Mouse (Mus musculus) adrenal gland, postnatal 14 days (tissue): ENCODE results near the gene Dapk3. TPM values are rescaled to one million over a fixed set of nuclear protein-coding genes. Genes with fewer than 3 reads are reported as not detected.

Experiments used
- DNase-seq: peaks from one replicate; pipeline ENCODE4 v3.0.0; 2021; ENCODE audit warnings: mixed read lengths
- total RNA-seq: library from RNA; stranded (reverse); gene quantifications from 2 replicates; pipeline ENCODE4 v1.2.3, GENCODE M21; 2021

Dapk3 gene
- total RNA-seq, 1 experiment from 2014 or later: 58.3 TPM

GRCm38 (mm10) chr10:81240876-81241275 lies 58.1 kb downstream of the Dapk3 start:
- DNase-seq: peak; percentile 81

- no peak for DNase-seq
Observed at GRCm38 (mm10) chr10:81242021-81242420, 59.2 kb downstream of the Dapk3 start.

Other genes starting within 250 kb of the Dapk3 start
- 5.9 and 6.2 TPM in 2 replicates for gene Gng7, start 168.1 kb upstream of the Dapk3 start, total RNA-seq
- gene Diras1, start 157.3 kb upstream of the Dapk3 start, total RNA-seq: 2.1 and 2.3 TPM in 2 replicates
- gene Slc39a3, start 145.6 kb upstream of the Dapk3 start, total RNA-seq: 30.3 and 30.5 TPM in 2 replicates
- gene Sgta, start 122.8 kb upstream of the Dapk3 start, total RNA-seq: 212 and 215 TPM in 2 replicates
- gene Thop1, start 113.0 kb upstream of the Dapk3 start, total RNA-seq: 56.0 and 60.6 TPM in 2 replicates
- 2.5 and 26.5 TPM in 2 replicates for gene Creb3l3, start 84.1 kb upstream of the Dapk3 start, total RNA-seq
- 161 and 163 TPM in 2 replicates for gene Map2k2, start 77.1 kb upstream of the Dapk3 start, total RNA-seq
- gene Zbtb7a, start 47.8 kb upstream of the Dapk3 start, total RNA-seq: 66.9 and 73.8 TPM in 2 replicates
- 27.3 and 28.3 TPM in 2 replicates for gene Pias4, start 15.1 kb upstream of the Dapk3 start, total RNA-seq
- gene Eef2, start 6.4 kb upstream of the Dapk3 start, total RNA-seq: 1,390 and 1,511 TPM in 2 replicates
- not detected in 2 replicates for gene 4930442H23Rik, start 844 bp downstream of the Dapk3 start, total RNA-seq
- gene Nmrk2, start 19.0 kb downstream of the Dapk3 start, total RNA-seq: not detected in 2 replicates
- gene Atcay, start 47.8 kb downstream of the Dapk3 start, total RNA-seq: 2.1 and 3.5 TPM in 2 replicates
- gene Zfr2, start 50.1 kb downstream of the Dapk3 start, total RNA-seq: 11.0 and 12.5 TPM in 2 replicates
- gene Matk, start 69.9 kb downstream of the Dapk3 start, total RNA-seq: 2.1 and 2.9 TPM in 2 replicates
- gene Mrpl54, start 83.9 kb downstream of the Dapk3 start, total RNA-seq: 108 and 113 TPM in 2 replicates
- 95.0 and 100 TPM in 2 replicates for gene Apba3, start 84.0 kb downstream of the Dapk3 start, total RNA-seq
- gene Tjp3, start 108.6 kb downstream of the Dapk3 start, total RNA-seq: 0.90 and 1.6 TPM in 2 replicates
- 38.7 and 46.9 TPM in 2 replicates for gene Pip5k1c, start 110.0 kb downstream of the Dapk3 start, total RNA-seq
- gene Cactin, start 138.1 kb downstream of the Dapk3 start, total RNA-seq: 33.1 and 40.7 TPM in 2 replicates
- 38.6 and 47.0 TPM in 2 replicates for gene Tbxa2r, start 145.7 kb downstream of the Dapk3 start, total RNA-seq
- gene Gipc3, start 160.3 kb downstream of the Dapk3 start, total RNA-seq: 4.6 and 5.1 TPM in 2 replicates
- 83.0 and 90.1 TPM in 2 replicates for gene Hmg20b, start 167.5 kb downstream of the Dapk3 start, total RNA-seq
- gene Mfsd12, start 174.5 kb downstream of the Dapk3 start, total RNA-seq: 15.2 and 16.3 TPM in 2 replicates
- gene 4930404N11Rik, start 182.8 kb downstream of the Dapk3 start, total RNA-seq: 2.0 and 2.1 TPM in 2 replicates
- gene Fzr1, start 195.5 kb downstream of the Dapk3 start, total RNA-seq: 40.5 and 43.3 TPM in 2 replicates
- gene Dohh, start 201.4 kb downstream of the Dapk3 start, total RNA-seq: 52.6 and 55.6 TPM in 2 replicates
- 0.48 and 1.6 TPM in 2 replicates for gene Gm48551, start 201.5 kb downstream of the Dapk3 start, total RNA-seq
- gene Gm48552, start 206.0 kb downstream of the Dapk3 start, total RNA-seq: 0.64 and 2.1 TPM in 2 replicates
- 0.94 and 1.9 TPM in 2 replicates for gene Smim24, start 210.0 kb downstream of the Dapk3 start, total RNA-seq